Mouse (Mus musculus) c-Kit-positive CD71-positive TER-119-negative erythroid progenitor cells, embryonic 14.5 days (primary cell): ENCODE data around the gene Cacnb2.
"Not testable (repeated sequence)": the region's sequence is repeated elsewhere in the genome, so short reads cannot be mapped to it uniquely, and the experiment has no call there.

Experiments used
- DNase-seq: peaks from one replicate; pipeline ENCODE4 v3.0.0-alpha.2; 2013; ENCODE audit warnings: low read depth

The Cacnb2 gene

GRCm38 (mm10) chr2:14657205-14657844 is 54.4 kb downstream of the Cacnb2 start:
- DNase-seq, result no peak

- DNase-seq, result no peak
Observed at GRCm38 (mm10) chr2:14665213-14665612, 62.3 kb downstream of the Cacnb2 start.

- no peak for DNase-seq
Observed at GRCm38 (mm10) chr2:14672117-14672516, 69.2 kb downstream of the Cacnb2 start.

GRCm38 (mm10) chr2:14676885-14677516 is 74.1 kb downstream of the Cacnb2 start:
- DNase-seq, result peak; percentile 25

GRCm38 (mm10) chr2:14684231-14684630 is 81.3 kb downstream of the Cacnb2 start:
- no peak for DNase-seq

- peak; percentile 17 for DNase-seq
Observed at GRCm38 (mm10) chr2:14702973-14703645, 100.2 kb downstream of the Cacnb2 start.

- no peak for DNase-seq
Observed at GRCm38 (mm10) chr2:14703676-14704075, 100.8 kb downstream of the Cacnb2 start.

- no peak for DNase-seq
Observed at GRCm38 (mm10) chr2:14710247-14710646, 107.4 kb downstream of the Cacnb2 start.

GRCm38 (mm10) chr2:14711751-14712150 is 108.9 kb downstream of the Cacnb2 start:
- DNase-seq, result peak; percentile 3

GRCm38 (mm10) chr2:14713049-14713448 is 110.2 kb downstream of the Cacnb2 start:
- DNase-seq, result no peak

- DNase-seq, result no peak
Observed at GRCm38 (mm10) chr2:14716666-14717065, 113.8 kb downstream of the Cacnb2 start.

- no peak for DNase-seq
Observed at GRCm38 (mm10) chr2:14719119-14719718, 116.3 kb downstream of the Cacnb2 start.

GRCm38 (mm10) chr2:14725437-14725836 is 122.5 kb downstream of the Cacnb2 start:
- DNase-seq, result no peak

- not testable (repeated sequence) for DNase-seq
Observed at GRCm38 (mm10) chr2:14726601-14727000, 123.7 kb downstream of the Cacnb2 start.

- DNase-seq, result no peak
Observed at GRCm38 (mm10) chr2:14738927-14739326, 136.0 kb downstream of the Cacnb2 start.

- no peak for DNase-seq
Observed at GRCm38 (mm10) chr2:14739510-14739909, 136.6 kb downstream of the Cacnb2 start.

- DNase-seq, result no peak
Observed at GRCm38 (mm10) chr2:14740359-14740758, 137.5 kb downstream of the Cacnb2 start.

- no peak for DNase-seq
Observed at GRCm38 (mm10) chr2:14744761-14745160, 141.9 kb downstream of the Cacnb2 start.

- no peak for DNase-seq
Observed at GRCm38 (mm10) chr2:14762846-14763245, 160.0 kb downstream of the Cacnb2 start.

GRCm38 (mm10) chr2:14763931-14764330 is 161.0 kb downstream of the Cacnb2 start:
- no peak for DNase-seq

- DNase-seq, result no peak
Observed at GRCm38 (mm10) chr2:14769448-14769847, 166.6 kb downstream of the Cacnb2 start.

- DNase-seq, result no peak
Observed at GRCm38 (mm10) chr2:14770635-14771034, 167.7 kb downstream of the Cacnb2 start.

GRCm38 (mm10) chr2:14774375-14774774 is 171.5 kb downstream of the Cacnb2 start:
- DNase-seq, result no peak
